Mouse (Mus musculus): Measurements from ENCODE around the gene Caap1. TPM values are rescaled to one million over a fixed set of nuclear protein-coding genes. Genes with fewer than 3 reads are reported as not detected.

Gene Caap1
- polyA plus RNA-seq, 1 experiment from 2014 or later = 15.8 TPM

DNA sequence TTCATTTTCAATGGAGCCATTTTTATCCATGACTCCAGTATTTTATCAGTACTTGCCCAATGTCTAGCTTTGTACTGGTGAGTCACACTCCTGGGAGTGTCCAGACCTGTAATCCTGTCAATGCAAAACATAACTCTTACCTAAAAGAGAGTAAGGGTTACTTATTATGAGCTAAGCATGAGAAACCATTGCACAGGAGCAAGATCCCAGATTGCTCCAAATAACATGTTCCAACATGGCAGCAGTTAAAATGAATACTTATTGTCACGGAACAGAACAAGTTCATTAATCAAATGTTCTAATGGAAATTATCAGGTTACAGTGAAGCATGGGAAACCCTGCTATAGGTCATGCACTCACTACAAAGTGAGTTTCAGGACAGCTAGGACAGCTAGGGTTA is 3.7 kb upstream of the Caap1 start:
- Histone ChIP-seq H3K27me3 (replicated peaks) (no peaks in the 10 kb centered on the region), H3K4me1 (peaks cover 10% of the 10 kb centered on the region), H3K4me2 (no peak overlapping the region), H3K9me3 (replicated peaks) (no peaks in the 10 kb centered on the region), H3K9ac (replicated peaks) (no peak overlapping the region), H3K27ac (replicated peaks) (no peak overlapping the region), H3K4me3 (replicated peaks) (no peak overlapping the region), H3K36me3 (no peaks in the 10 kb centered on the region)
- ATAC-seq (ENCODE audit: low FRiP score) = no peak
- 85% methylated on average over 1 of the region's 1 CpGs for WGBS

DNA sequence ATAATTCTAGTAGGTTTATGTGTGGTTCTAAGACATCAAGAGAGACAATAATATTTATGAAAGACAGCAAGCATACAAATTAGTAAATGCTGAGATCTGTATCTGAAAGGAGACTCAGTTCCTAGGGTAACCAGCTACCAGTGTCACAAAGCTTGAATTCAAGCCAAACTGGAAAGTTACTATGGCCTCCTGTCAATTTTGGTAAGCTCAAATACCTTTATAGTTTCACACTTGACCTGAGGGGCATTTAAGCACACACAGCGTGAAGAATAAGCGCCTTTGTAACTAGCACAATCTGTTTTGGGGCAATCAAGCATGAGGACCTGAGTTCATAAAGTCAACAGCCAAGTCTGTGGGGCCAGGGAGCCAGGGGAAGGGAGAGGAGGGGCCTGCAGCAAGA is 2.7 kb upstream of the Caap1 start:
- 11% methylated on average over 2 of the region's 2 CpGs for WGBS
- H3K4me3 ChIP-seq (replicated peaks) = no peak overlapping the region
- no peaks in the 10 kb centered on the region for H3K9me3 ChIP-seq (replicated peaks)
- H3K4me1 ChIP-seq = peaks cover 17% of the 10 kb centered on the region
- no peak overlapping the region for H3K27ac ChIP-seq (replicated peaks)
- no peak for ATAC-seq (ENCODE audit: low FRiP score)
- H3K27me3 ChIP-seq (replicated peaks) = no peaks in the 10 kb centered on the region
- H3K4me2 ChIP-seq = no peak overlapping the region
- H3K36me3 ChIP-seq = no peaks in the 10 kb centered on the region
- no peak overlapping the region for H3K9ac ChIP-seq (replicated peaks)

DNA sequence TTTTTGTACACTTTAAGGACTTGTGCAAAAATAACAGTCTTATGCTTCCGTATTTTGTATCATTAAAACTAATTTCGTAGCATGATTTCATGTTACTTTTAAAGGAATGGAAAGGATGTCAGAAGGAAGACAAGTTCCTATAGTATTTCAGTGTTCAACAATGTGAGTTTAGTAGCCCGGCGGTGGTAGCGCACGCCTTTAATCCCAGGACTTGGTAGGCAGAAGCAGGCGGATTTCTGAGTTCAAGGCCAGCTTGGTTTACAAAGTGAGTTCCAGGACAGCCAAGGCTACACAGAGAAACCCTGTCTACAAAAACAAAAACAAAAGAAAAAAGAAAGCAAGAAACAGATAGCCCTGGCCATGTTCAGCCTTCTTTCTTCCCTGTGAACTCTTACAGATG is 549 bp upstream of the Caap1 start:
- no peaks in the 10 kb centered on the region for H3K9me3 ChIP-seq (replicated peaks)
- WGBS = 78% methylated on average over 7 of the region's 7 CpGs
- peak; percentile 7; the same call in 1 of the 2 replicates for ATAC-seq (ENCODE audit: low FRiP score)
- H3K4me3 ChIP-seq (replicated peaks) = peak overlapping the region; percentile 8
- H3K27me3 ChIP-seq (replicated peaks) = no peaks in the 10 kb centered on the region
- no peak overlapping the region for H3K27ac ChIP-seq (replicated peaks)
- H3K36me3 ChIP-seq = no peaks in the 10 kb centered on the region
- peak overlapping the region; percentile 72 for H3K4me2 ChIP-seq
- peaks cover 17% of the 10 kb centered on the region for H3K4me1 ChIP-seq
- no peak overlapping the region for H3K9ac ChIP-seq (replicated peaks)

DNA sequence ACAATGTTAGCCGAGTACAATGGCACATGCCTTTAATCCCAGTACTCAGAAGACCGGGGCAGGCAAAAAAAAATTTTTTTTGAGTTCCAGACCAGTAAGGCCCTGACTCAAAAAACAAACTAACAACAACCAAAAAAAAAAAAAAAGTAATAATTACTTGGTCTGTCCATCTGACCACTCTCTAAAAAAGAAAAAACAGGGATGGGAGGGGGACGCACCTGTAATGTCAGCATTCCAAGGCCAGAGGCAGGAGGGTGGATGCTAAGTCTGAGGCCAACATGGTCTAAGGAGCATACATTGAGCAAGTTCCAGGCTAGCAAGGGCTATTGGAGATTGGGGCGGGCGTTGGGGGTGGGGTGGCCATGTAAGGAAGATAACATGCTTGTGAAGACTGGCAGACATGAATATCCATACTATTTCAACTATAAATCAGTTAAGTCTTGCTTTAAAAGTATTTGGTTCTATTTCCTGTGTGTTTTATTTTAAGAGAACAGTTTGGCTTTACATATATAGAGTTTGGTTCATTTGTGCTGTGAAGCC is 1.6 kb downstream of the Caap1 start:
- no peaks in the 10 kb centered on the region for H3K9me3 ChIP-seq (replicated peaks)
- 94% methylated on average over 5 of the region's 5 CpGs for WGBS
- no peak for ATAC-seq (ENCODE audit: low FRiP score)
- H3K27ac ChIP-seq (replicated peaks) = no peak overlapping the region
- no peaks in the 10 kb centered on the region for H3K36me3 ChIP-seq
- peak overlapping the region; percentile 72; the same call in 1 of the 2 replicates for H3K4me2 ChIP-seq
- H3K27me3 ChIP-seq (replicated peaks) = no peaks in the 10 kb centered on the region
- peaks cover 17% of the 10 kb centered on the region for H3K4me1 ChIP-seq
- H3K4me3 ChIP-seq (replicated peaks) = no peak overlapping the region
- no peak overlapping the region for H3K9ac ChIP-seq (replicated peaks)

DNA sequence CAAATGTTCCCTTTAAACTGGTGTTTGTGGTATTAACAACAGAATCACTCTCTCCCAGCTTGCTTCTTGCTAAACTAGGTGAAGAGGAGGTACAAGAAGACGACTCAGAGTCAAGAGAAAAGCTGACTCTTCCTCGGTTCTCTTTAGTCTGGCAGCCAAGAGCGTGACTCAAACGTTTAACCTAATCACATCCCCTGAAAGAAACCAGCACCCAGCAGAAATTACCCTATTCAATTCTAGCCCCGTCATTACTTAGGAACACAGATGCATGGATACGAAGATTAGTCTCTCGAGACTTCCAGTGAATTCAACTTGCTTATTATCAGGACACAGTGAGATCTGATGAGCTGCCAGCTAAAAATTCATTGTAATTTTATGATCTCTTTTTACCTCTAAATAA is 12.3 kb downstream of the Caap1 start:
- Histone ChIP-seq H3K4me3 (replicated peaks) (no peak overlapping the region), H3K27me3 (replicated peaks) (no peaks in the 10 kb centered on the region), H3K4me1 (no peaks in the 10 kb centered on the region), H3K36me3 (peaks cover 30% of the 10 kb centered on the region), H3K27ac (replicated peaks) (no peak overlapping the region), H3K9ac (replicated peaks) (no peak overlapping the region), H3K9me3 (replicated peaks) (no peaks in the 10 kb centered on the region), H3K4me2 (no peak overlapping the region)
- ATAC-seq (ENCODE audit: low FRiP score) = no peak
- WGBS = 35% methylated on average over 7 of the region's 7 CpGs

DNA sequence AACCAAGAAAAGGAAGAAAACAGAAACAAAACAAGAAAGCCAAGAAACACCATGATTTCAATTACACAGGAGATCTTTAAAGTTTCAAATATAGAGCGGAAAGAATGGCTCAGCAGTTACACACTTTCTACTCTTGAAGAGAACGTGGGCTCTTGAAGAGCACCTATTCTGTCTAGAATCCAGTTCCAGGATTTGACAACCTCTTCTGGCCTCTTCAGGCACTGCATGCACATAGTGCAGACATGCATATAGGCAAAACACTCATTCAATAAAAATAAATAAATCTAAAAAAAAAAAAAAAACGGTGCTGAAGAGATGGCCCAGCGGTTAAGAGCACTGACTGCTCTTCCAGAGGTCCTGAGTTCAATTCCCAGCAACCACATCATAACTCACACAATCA is 13.6 kb downstream of the Caap1 start:
- Histone ChIP-seq H3K27ac (replicated peaks) (no peak overlapping the region), H3K4me3 (replicated peaks) (no peak overlapping the region), H3K9ac (replicated peaks) (no peak overlapping the region), H3K27me3 (replicated peaks) (no peaks in the 10 kb centered on the region), H3K4me2 (no peak overlapping the region), H3K36me3 (peaks cover 39% of the 10 kb centered on the region), H3K4me1 (no peaks in the 10 kb centered on the region), H3K9me3 (replicated peaks) (no peaks in the 10 kb centered on the region)
- 95% methylated on average over 4 of the region's 4 CpGs for WGBS
- ATAC-seq (ENCODE audit: low FRiP score) = no peak

DNA sequence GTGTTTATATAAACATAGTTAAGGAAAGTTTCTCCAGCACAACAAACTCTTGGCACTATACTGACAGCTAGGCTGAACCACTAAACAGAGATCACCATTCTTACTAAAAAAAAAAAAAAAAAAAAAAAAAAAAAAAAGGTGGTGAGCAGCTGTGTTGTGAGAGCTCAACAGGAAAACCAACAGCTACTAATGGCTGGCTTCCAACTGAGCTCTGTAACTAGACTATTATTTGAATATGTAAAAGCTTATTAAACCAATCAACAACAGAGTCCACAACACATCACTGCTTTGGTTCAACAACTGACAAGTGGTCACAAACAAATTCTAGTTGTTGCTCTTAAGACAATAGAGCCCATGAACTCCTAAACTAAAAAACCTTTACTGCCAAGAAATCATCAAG is 23.4 kb downstream of the Caap1 start:
- Histone ChIP-seq H3K4me2 (no peak overlapping the region), H3K27me3 (replicated peaks) (no peaks in the 10 kb centered on the region), H3K36me3 (peaks cover 10% of the 10 kb centered on the region), H3K4me3 (replicated peaks) (no peak overlapping the region), H3K4me1 (no peaks in the 10 kb centered on the region), H3K9ac (replicated peaks) (no peak overlapping the region), H3K9me3 (replicated peaks) (no peaks in the 10 kb centered on the region), H3K27ac (replicated peaks) (no peak overlapping the region)
- no peak for ATAC-seq (ENCODE audit: low FRiP score)

DNA sequence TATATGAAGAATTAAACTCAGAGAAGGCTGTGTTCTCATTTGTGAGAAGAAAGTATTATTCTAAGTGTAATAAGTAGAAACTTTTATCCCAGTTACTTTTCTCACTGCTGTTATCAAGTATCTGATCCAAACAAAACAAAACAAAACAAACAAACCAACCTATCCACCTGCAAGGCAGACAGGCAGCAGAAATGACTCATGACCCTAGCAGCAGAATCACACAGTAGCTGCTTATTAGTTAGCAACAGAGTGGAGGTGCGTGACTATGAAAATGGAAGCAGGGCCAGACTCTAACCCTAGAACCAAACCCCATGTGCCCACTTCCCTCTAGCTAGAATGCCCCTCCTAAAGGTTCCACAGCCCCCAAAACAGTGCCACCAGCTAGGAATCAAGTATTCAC is 27.1 kb downstream of the Caap1 start:
- 71% methylated on average over 1 of the region's 1 CpGs for WGBS
- Histone ChIP-seq H3K9me3 (replicated peaks) (no peaks in the 10 kb centered on the region), H3K4me1 (no peaks in the 10 kb centered on the region), H3K4me3 (replicated peaks) (no peak overlapping the region), H3K9ac (replicated peaks) (no peak overlapping the region), H3K36me3 (no peaks in the 10 kb centered on the region), H3K4me2 (no peak overlapping the region), H3K27ac (replicated peaks) (no peak overlapping the region), H3K27me3 (replicated peaks) (no peaks in the 10 kb centered on the region)
- no peak for ATAC-seq (ENCODE audit: low FRiP score)

DNA sequence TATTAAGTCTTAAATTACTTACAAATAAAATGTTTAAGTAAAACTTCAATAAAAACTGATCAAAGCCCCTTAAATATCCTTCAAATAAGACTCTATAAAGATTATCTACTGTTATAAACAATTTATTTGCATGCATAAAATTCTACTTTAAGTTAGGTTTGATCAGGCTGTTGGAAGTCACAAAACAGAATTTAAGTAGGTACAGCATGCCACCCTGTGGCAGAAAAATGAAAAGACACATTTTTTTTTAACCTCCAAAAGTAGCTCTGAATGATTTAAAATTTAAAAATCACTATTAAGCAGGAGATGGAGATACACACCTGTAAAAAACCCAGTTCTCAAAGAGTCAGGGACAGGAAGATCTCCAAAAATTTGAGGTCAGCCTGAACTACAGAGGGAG is 33.3 kb downstream of the Caap1 start:
- no peak overlapping the region for H3K9ac ChIP-seq (replicated peaks)
- H3K36me3 ChIP-seq = no peaks in the 10 kb centered on the region
- ATAC-seq (ENCODE audit: low FRiP score) = no peak
- H3K27ac ChIP-seq (replicated peaks) = no peak overlapping the region
- no peaks in the 10 kb centered on the region for H3K9me3 ChIP-seq (replicated peaks)
- H3K27me3 ChIP-seq (replicated peaks) = no peaks in the 10 kb centered on the region
- no peak overlapping the region for H3K4me3 ChIP-seq (replicated peaks)
- H3K4me1 ChIP-seq = no peaks in the 10 kb centered on the region
- H3K4me2 ChIP-seq = no peak overlapping the region

DNA sequence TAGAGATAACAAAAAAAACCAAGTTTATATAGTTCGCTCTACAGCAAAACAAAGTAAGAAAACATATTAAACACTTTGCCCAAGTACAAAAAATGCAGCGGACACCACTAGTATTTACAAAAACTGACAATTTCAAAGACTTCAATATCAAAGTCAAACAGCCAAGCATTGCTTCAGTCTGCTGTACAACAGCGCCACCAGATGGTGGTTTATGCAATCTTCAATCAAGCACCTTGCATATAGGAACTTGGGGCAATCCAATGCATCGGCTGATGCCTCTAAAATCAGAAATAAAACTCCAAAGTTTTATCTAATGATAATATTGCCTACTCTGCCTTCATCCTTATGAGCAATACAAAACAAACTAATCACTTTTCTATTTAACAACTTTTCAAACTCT is 39.0 kb downstream of the Caap1 start:
- Histone ChIP-seq H3K4me1 (no peaks in the 10 kb centered on the region), H3K27me3 (replicated peaks) (no peaks in the 10 kb centered on the region), H3K27ac (replicated peaks) (no peak overlapping the region), H3K4me2 (no peak overlapping the region), H3K9me3 (replicated peaks) (no peaks in the 10 kb centered on the region), H3K36me3 (0 out of 2 replicates have a peak, but pooled peaks cover 4% of the 10 kb centered on the region), H3K4me3 (replicated peaks) (no peak overlapping the region), H3K9ac (replicated peaks) (no peak overlapping the region)
- WGBS = 59% methylated on average over 4 of the region's 4 CpGs
- no peak for ATAC-seq (ENCODE audit: low FRiP score)

DNA sequence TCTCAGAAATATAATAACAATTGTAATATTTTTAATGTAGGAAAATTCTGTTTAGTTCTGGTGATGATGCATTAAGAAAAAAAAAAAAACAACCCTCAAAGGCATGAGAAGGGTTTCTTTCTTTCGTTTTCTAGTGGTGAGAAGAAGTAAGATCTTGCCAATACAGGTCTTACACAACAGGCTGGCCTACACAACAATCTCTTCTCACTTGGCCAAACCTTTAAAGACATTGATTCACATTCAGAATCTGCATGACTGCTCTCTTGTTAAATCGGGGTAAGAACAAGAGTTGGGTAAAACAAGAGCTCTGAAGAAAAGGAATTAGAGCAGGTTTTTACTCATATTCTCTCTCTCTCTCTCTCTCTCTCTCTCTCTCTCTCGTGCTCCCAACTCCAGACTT is 41.2 kb downstream of the Caap1 start:
- Histone ChIP-seq H3K4me1 (no peaks in the 10 kb centered on the region), H3K4me3 (replicated peaks) (no peak overlapping the region), H3K27ac (replicated peaks) (no peak overlapping the region), H3K4me2 (no peak overlapping the region), H3K9me3 (replicated peaks) (no peaks in the 10 kb centered on the region), H3K36me3 (peaks cover 10% of the 10 kb centered on the region), H3K9ac (replicated peaks) (no peak overlapping the region), H3K27me3 (replicated peaks) (no peaks in the 10 kb centered on the region)
- 84% methylated on average over 3 of the region's 3 CpGs for WGBS
- ATAC-seq (ENCODE audit: low FRiP score) = no peak

DNA sequence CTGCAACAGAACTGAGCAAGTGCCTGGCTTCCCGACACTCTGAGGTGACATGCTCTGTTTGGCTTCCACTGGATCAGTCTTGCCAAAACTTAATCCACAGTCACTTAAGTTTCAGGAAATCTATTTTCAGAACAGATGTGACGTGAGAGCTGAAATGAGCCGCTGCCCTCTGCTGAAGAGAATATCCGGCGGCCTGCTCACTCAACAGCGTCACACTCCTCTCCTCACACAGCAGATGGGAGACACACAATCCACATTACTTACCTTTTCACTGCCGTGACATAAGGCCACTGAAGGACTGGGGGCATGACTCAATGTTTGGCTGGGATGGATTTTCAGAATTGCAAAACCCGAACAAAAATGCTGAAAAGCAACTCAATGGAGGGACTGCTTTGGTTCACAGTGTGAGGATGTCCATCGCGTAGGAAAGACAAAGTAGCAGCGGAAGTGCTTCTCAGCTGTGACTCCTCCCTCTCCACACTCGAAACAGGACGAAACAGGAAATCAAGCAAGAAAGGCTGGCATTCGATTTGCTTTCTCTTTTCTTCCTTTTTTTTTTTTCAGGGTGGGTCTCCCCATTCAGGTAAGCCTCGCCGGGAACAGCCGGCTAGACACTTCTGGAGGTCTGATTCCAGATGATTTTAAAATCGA is 79.7 kb downstream of the Caap1 start:
- no peak overlapping the region for H3K4me3 ChIP-seq (replicated peaks)
- no peak overlapping the region for H3K27ac ChIP-seq (replicated peaks)
- H3K4me1 ChIP-seq = no peaks in the 10 kb centered on the region
- H3K9me3 ChIP-seq (replicated peaks) = no peaks in the 10 kb centered on the region
- no peaks in the 10 kb centered on the region for H3K36me3 ChIP-seq
- no peak for ATAC-seq (ENCODE audit: low FRiP score)
- H3K27me3 ChIP-seq (replicated peaks) = no peaks in the 10 kb centered on the region
- no peak overlapping the region for H3K9ac ChIP-seq (replicated peaks)
- no peak overlapping the region for H3K4me2 ChIP-seq
- WGBS = 83% methylated on average over 18 of the region's 18 CpGs
